Mouse (Mus musculus) embryonic fibroblast, embryonic 13.5 days (primary cell): ENCODE data around the gene Thop1.

Experiments
- CTCF ChIP-seq: IDR thresholded peaks from 2 replicates; pipeline ENCODE4 v1.5.1; 2011; ENCODE audit warnings: mild to moderate bottlenecking, control low read depth, low read length, moderate library complexity, borderline replicate concordance; ENCODE audit not compliant: insufficient read depth
- POLR2A ChIP-seq: IDR thresholded peaks from 2 replicates; pipeline ENCODE4 v1.6.1; 2011; ENCODE audit warnings: low read depth, mild to moderate bottlenecking, control low read depth, low read length, moderate library complexity

DNA sequence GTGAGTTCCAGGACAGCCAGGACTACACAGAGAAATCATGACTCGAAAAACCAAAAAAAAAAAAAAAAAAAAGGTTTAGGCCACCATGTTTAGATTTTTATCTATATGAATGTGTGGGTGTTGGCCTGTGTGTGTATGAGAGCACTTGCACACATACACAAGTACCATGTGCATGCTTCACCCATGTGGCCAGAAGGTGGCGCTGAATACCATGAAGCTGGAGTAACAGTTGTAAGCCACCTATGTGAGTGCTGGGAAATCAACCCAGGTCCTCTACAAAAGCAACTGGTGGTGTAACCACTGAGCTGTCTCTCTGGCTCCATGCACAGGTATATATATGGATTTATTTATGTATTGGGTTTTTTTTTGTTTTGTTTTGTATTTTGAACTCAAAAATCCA is 17.2 kb downstream of the Thop1 start:
- TF ChIP-seq POLR2A (no peak), CTCF (no peak)
